Mouse (Mus musculus) ES-Bruce4 (cell line): ENCODE results near the gene Tor1aip2.

Source experiments
- CTCF ChIP-seq: IDR thresholded peaks from one replicate; pipeline ENCODE4 v1.8.1; 2011; ENCODE audit warnings: low read depth, low read length
- POLR2A ChIP-seq: IDR thresholded peaks from one replicate; pipeline ENCODE4 v1.8.1; 2011; ENCODE audit warnings: low read length; ENCODE audit not compliant: insufficient read depth

GRCm38 (mm10) chr1:156074575-156074974 is 39.4 kb downstream of the Tor1aip2 start:
- TF ChIP-seq CTCF (no peak), POLR2A (no peak)
